Mouse (Mus musculus): Measurements from ENCODE around the gene Slc5a5. TPM values are rescaled to one million over a fixed set of nuclear protein-coding genes. Genes with fewer than 3 reads are reported as not detected.

The Slc5a5 gene
- polyA plus RNA-seq, 1 experiment from 2014 or later = not detected

GRCm38 (mm10) chr8:70887669-70888068 lies 4.9 kb downstream of the Slc5a5 start:
- H3K4me1 ChIP-seq (ENCODE audit: insufficient read depth) = peaks cover 21% of the 10 kb centered on the region
- H3K4me2 ChIP-seq (ENCODE audit: low read depth, low read length) = no peak overlapping the region
- H3K9me3 ChIP-seq (ENCODE audit: low read length) = no peaks in the 10 kb centered on the region
- 10% methylated on average over 16 of the region's 18 CpGs for WGBS (ENCODE audit: insufficient replicate concordance)
- no peak overlapping the region for H3K9ac ChIP-seq (replicated peaks)
- no peak overlapping the region for H3K4me3 ChIP-seq (ENCODE audit: low read depth, low read length)
- DNase-seq (peak; percentile 87), ATAC-seq (peak; percentile 57)
- no peak for TF ChIP-seq CTCF (IDR thresholded peaks at IDR 0.05; ENCODE audit: low read depth)
- no peak for TF ChIP-seq EP300 (IDR thresholded peaks at IDR 0.05; ENCODE audit: low read depth)
- H3K27ac ChIP-seq (ENCODE audit: low read depth) = no peak overlapping the region
- no peaks in the 10 kb centered on the region for H3K36me3 ChIP-seq (replicated peaks; ENCODE audit: insufficient read depth, low read length)
- peaks cover 34% of the 10 kb centered on the region for H3K27me3 ChIP-seq (ENCODE audit: insufficient read depth, low read length)

GRCm38 (mm10) chr8:70885612-70886011 lies 6.9 kb downstream of the Slc5a5 start:
- Histone ChIP-seq H3K4me1 (ENCODE audit: insufficient read depth) (peaks cover 8% of the 10 kb centered on the region), H3K9ac (replicated peaks) (no peak overlapping the region), H3K9me3 (ENCODE audit: low read length) (no peaks in the 10 kb centered on the region), H3K27me3 (ENCODE audit: insufficient read depth, low read length) (peaks cover 14% of the 10 kb centered on the region), H3K27ac (ENCODE audit: low read depth) (no peak overlapping the region), H3K4me2 (ENCODE audit: low read depth, low read length) (no peak overlapping the region), H3K4me3 (ENCODE audit: low read depth, low read length) (no peak overlapping the region), H3K36me3 (replicated peaks; ENCODE audit: insufficient read depth, low read length) (no peaks in the 10 kb centered on the region)
- TF ChIP-seq EP300 (IDR thresholded peaks at IDR 0.05; ENCODE audit: low read depth) (no peak), CTCF (IDR thresholded peaks at IDR 0.05; ENCODE audit: low read depth) (no peak)
- WGBS (ENCODE audit: insufficient replicate concordance) = 14% methylated on average over 12 of the region's 12 CpGs
- peak; percentile 67 for DNase-seq
- no peak for ATAC-seq

DNA sequence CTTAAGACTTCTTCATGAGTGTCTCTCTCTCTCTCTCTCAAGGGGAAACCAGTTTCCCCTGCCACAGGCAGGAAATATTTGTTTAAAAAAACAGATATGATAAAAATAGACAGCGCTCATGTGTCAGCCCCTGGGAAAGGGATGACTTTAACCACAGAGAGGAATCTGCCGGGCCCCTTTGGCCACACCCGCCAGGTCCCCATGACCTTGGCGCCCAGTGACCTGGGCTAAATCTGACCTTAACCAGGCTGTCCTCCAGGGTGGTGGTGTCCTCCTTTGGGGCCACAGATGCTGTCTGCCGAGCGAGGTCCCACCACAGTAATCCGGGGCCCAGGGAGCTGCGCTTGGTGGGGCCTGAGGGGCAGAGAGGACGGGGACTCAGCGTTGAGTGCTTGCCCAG lies 7.9 kb downstream of the Slc5a5 start:
- H3K27ac ChIP-seq (ENCODE audit: low read depth) = no peak overlapping the region
- DNase-seq (no peak), ATAC-seq (no peak)
- 49% methylated on average over 10 of the region's 10 CpGs for WGBS (ENCODE audit: insufficient replicate concordance)
- TF ChIP-seq CTCF (IDR thresholded peaks at IDR 0.05; ENCODE audit: low read depth) (no peak), EP300 (IDR thresholded peaks at IDR 0.05; ENCODE audit: low read depth) (no peak)
- H3K9me3 ChIP-seq (ENCODE audit: low read length) = no peaks in the 10 kb centered on the region
- peaks cover 8% of the 10 kb centered on the region for H3K27me3 ChIP-seq (ENCODE audit: insufficient read depth, low read length)
- no peak overlapping the region for H3K4me3 ChIP-seq (ENCODE audit: low read depth, low read length)
- H3K4me1 ChIP-seq (ENCODE audit: insufficient read depth) = peaks cover 8% of the 10 kb centered on the region
- H3K4me2 ChIP-seq (ENCODE audit: low read depth, low read length) = no peak overlapping the region
- no peaks in the 10 kb centered on the region for H3K36me3 ChIP-seq (replicated peaks; ENCODE audit: insufficient read depth, low read length)
- H3K9ac ChIP-seq (replicated peaks) = no peak overlapping the region

DNA sequence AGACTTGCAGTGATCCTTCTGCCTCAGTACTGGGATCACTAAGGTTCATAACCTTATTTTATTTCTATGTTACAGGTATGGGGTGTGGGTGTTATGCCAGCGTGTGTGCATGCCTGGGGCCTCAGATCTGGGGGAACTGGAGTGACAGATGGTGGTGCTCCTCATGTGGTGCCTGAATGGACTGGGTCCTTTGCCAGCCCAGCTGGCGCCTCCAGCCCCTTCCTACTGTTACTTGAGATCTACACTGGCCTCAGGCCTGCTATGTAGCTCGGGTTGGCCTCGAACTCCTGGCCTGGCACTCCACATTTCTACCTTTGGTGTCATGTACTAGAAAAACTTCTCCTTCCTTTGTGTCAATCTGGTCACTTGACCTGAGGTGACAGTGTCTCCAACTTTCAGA lies 8.4 kb downstream of the Slc5a5 start:
- no peaks in the 10 kb centered on the region for H3K9me3 ChIP-seq (ENCODE audit: low read length)
- no peak overlapping the region for H3K9ac ChIP-seq (replicated peaks)
- TF ChIP-seq CTCF (IDR thresholded peaks at IDR 0.05; ENCODE audit: low read depth) (no peak), EP300 (IDR thresholded peaks at IDR 0.05; ENCODE audit: low read depth) (no peak)
- no peaks in the 10 kb centered on the region for H3K36me3 ChIP-seq (replicated peaks; ENCODE audit: insufficient read depth, low read length)
- no peak overlapping the region for H3K4me3 ChIP-seq (ENCODE audit: low read depth, low read length)
- H3K27ac ChIP-seq (ENCODE audit: low read depth) = no peak overlapping the region
- H3K4me1 ChIP-seq (ENCODE audit: insufficient read depth) = peaks cover 8% of the 10 kb centered on the region
- ATAC-seq (no peak), DNase-seq (no peak)
- 71% methylated on average over 4 of the region's 4 CpGs for WGBS (ENCODE audit: insufficient replicate concordance)
- H3K27me3 ChIP-seq (ENCODE audit: insufficient read depth, low read length) = peaks cover 6% of the 10 kb centered on the region
- H3K4me2 ChIP-seq (ENCODE audit: low read depth, low read length) = no peak overlapping the region

DNA sequence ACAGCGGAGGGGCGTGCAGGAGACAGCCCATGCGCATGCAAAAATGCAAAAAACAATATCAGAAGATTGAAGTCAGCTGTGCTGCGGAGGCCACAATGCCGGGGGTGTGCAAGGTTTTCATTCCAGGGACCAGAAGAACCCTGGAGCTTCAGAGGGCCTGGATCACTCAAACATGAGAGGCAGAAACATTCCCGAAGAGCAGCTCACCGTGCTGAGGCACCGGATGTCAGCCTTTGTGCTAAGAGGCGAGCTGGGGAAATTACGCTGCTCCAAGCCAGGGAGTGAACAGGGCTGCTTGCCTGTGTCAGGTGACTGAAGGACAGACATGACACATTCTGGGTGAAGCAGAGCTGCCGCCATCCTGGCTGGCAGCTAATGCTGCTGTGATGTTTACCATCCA lies 12.0 kb downstream of the Slc5a5 start:
- DNase-seq (no peak), ATAC-seq (no peak)
- no peak for TF ChIP-seq EP300 (IDR thresholded peaks at IDR 0.05; ENCODE audit: low read depth)
- TF ChIP-seq CTCF (IDR thresholded peaks at IDR 0.05; ENCODE audit: low read depth) = no peak
- Histone ChIP-seq H3K36me3 (replicated peaks; ENCODE audit: insufficient read depth, low read length) (no peaks in the 10 kb centered on the region), H3K9me3 (ENCODE audit: low read length) (no peaks in the 10 kb centered on the region), H3K27me3 (ENCODE audit: insufficient read depth, low read length) (no peaks in the 10 kb centered on the region), H3K9ac (replicated peaks) (no peak overlapping the region), H3K27ac (ENCODE audit: low read depth) (no peak overlapping the region), H3K4me2 (ENCODE audit: low read depth, low read length) (no peak overlapping the region), H3K4me3 (ENCODE audit: low read depth, low read length) (no peak overlapping the region), H3K4me1 (ENCODE audit: insufficient read depth) (peaks cover 5% of the 10 kb centered on the region; the same call in 1 of the 2 replicates)
- 45% methylated on average over 11 of the region's 11 CpGs for WGBS (ENCODE audit: insufficient replicate concordance)

- TF ChIP-seq EP300 (IDR thresholded peaks at IDR 0.05; ENCODE audit: low read depth) = no peak
- no peak for TF ChIP-seq CTCF (IDR thresholded peaks at IDR 0.05; ENCODE audit: low read depth)
- ATAC-seq (no peak), DNase-seq (no peak)
- H3K4me1 ChIP-seq (ENCODE audit: insufficient read depth) = peaks cover 4% of the 10 kb centered on the region; the same call in 1 of the 2 replicates
- WGBS (ENCODE audit: insufficient replicate concordance) = 16% methylated on average over 4 of the region's 4 CpGs
- no peaks in the 10 kb centered on the region for H3K9me3 ChIP-seq (ENCODE audit: low read length)
- H3K36me3 ChIP-seq (replicated peaks; ENCODE audit: insufficient read depth, low read length) = no peaks in the 10 kb centered on the region
- no peaks in the 10 kb centered on the region for H3K27me3 ChIP-seq (ENCODE audit: insufficient read depth, low read length)
- no peak overlapping the region for H3K9ac ChIP-seq (replicated peaks)
- no peak overlapping the region for H3K27ac ChIP-seq (ENCODE audit: low read depth)
- no peak overlapping the region for H3K4me2 ChIP-seq (ENCODE audit: low read depth, low read length)
- H3K4me3 ChIP-seq (ENCODE audit: low read depth, low read length) = no peak overlapping the region
These were observed 12.4 kb downstream of the Slc5a5 start for GRCm38 (mm10) chr8:70880126-70880525.

- no peak for DNase-seq
- ATAC-seq = no peak
These were observed 13.1 kb downstream of the Slc5a5 start for GRCm38 (mm10) chr8:70879500-70879899.

More at GRCm38 (mm10) chr8:70879500-70879899, 13.1 kb downstream of the Slc5a5 start:
- Histone ChIP-seq H3K9me3 (ENCODE audit: low read length) (no peaks in the 10 kb centered on the region), H3K27ac (ENCODE audit: low read depth) (no peak overlapping the region), H3K4me1 (ENCODE audit: insufficient read depth) (no peaks in the 10 kb centered on the region), H3K9ac (replicated peaks) (no peak overlapping the region), H3K36me3 (replicated peaks; ENCODE audit: insufficient read depth, low read length) (no peaks in the 10 kb centered on the region), H3K27me3 (ENCODE audit: insufficient read depth, low read length) (no peaks in the 10 kb centered on the region), H3K4me2 (ENCODE audit: low read depth, low read length) (no peak overlapping the region), H3K4me3 (ENCODE audit: low read depth, low read length) (no peak overlapping the region)
- TF ChIP-seq EP300 (IDR thresholded peaks at IDR 0.05; ENCODE audit: low read depth) = no peak
- TF ChIP-seq CTCF (IDR thresholded peaks at IDR 0.05; ENCODE audit: low read depth) = no peak
- WGBS (ENCODE audit: insufficient replicate concordance) = 69% methylated on average over 4 of the region's 4 CpGs

Data from liver, postnatal 0 days (tissue).